Mouse (Mus musculus) natural killer cell, adult 2 months (primary cell): Measurements from ENCODE around the gene Gm12184.
"Not testable (repeated sequence)": the region's sequence is repeated elsewhere in the genome, so short reads cannot be mapped to it uniquely, and the experiment has no call there.

Experiments
- DNase-seq, 2 experiments: peaks; one replicate each; pipeline ENCODE4 v3.0.0; 2022; ENCODE audit warnings: low spot score in 2 of 2

The Gm12184 gene

GRCm38 (mm10) chr11:48825979-48826751 lies at the start of gene Gm12184, which contains the start of gene Trim7:
Gene Gm12184, minus strand, starts transcription at chr11:48826655.
Gene Trim7, plus strand, starts transcription at chr11:48826140.
- DNase-seq: peak in 1 of 2 experiments; percentile 23

- not testable (repeated sequence) for DNase-seq
Measured at GRCm38 (mm10) chr11:48875343-48875837, 48.9 kb upstream of the Gm12184 start.

GRCm38 (mm10) chr11:48874465-48874864 lies 48.0 kb upstream of the Gm12184 start:
- peak; percentile 60 to 73 for DNase-seq

GRCm38 (mm10) chr11:48873591-48874290 lies 47.3 kb upstream of the Gm12184 start:
- DNase-seq: no peak

GRCm38 (mm10) chr11:48872695-48873300 lies 46.3 kb upstream of the Gm12184 start:
- DNase-seq: no peak

- peak; percentile 30 to 41 for DNase-seq
Measured at GRCm38 (mm10) chr11:48871817-48872541, 45.5 kb upstream of the Gm12184 start.

- DNase-seq: peak; percentile 71 to 76
Measured at GRCm38 (mm10) chr11:48871201-48871772, 44.8 kb upstream of the Gm12184 start, which contains the start of gene Irgm1. Gene Irgm1, minus strand, starts transcription at chr11:48871683.

GRCm38 (mm10) chr11:48870781-48871180 lies 44.3 kb upstream of the Gm12184 start:
- DNase-seq: no peak

GRCm38 (mm10) chr11:48869380-48870110 lies 43.1 kb upstream of the Gm12184 start:
- DNase-seq: peak; percentile 16 to 18

GRCm38 (mm10) chr11:48866481-48866880 lies 40.0 kb upstream of the Gm12184 start:
- no peak for DNase-seq

- DNase-seq: no peak
Measured at GRCm38 (mm10) chr11:48863808-48864207, 37.4 kb upstream of the Gm12184 start.

- no peak for DNase-seq
Measured at GRCm38 (mm10) chr11:48862784-48863319, 36.4 kb upstream of the Gm12184 start.

- peak in 1 of 2 experiments; percentile 70 for DNase-seq
Measured at GRCm38 (mm10) chr11:48859014-48859413, 32.6 kb upstream of the Gm12184 start.

- DNase-seq: peak; percentile 90
Measured at GRCm38 (mm10) chr11:48853474-48854180, 27.2 kb upstream of the Gm12184 start.

GRCm38 (mm10) chr11:48852624-48853473 lies 26.4 kb upstream of the Gm12184 start:
- no peak for DNase-seq

GRCm38 (mm10) chr11:48852190-48852589 lies 25.7 kb upstream of the Gm12184 start:
- DNase-seq: no peak

GRCm38 (mm10) chr11:48851270-48851995 lies 25.0 kb upstream of the Gm12184 start:
- no peak for DNase-seq

- no peak for DNase-seq
Measured at GRCm38 (mm10) chr11:48850240-48850639, 23.8 kb upstream of the Gm12184 start.
